In the genomic region with DNA sequence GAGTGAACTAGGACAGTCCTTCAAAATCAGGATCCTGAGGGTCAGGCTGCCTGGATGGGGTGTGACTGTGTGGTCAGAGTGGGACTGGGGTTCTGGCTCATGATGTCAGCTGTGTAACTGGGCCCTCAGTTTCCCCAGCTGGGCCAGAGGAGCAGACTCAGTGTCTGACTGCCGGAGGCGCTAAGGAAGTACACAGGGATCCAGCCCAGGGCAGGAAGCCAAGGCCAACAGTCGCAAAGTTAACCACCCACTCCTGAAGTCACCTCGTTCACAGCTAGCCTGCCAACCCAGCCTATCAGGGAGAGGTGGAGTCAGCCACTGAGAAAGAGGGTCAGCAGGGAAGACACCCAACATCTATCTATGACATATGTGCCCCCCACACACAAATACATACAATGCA, we compare ENCODE assay signal across 7 mouse cellular contexts. TPM values are rescaled to one million over a fixed set of nuclear protein-coding genes. Genes with fewer than 3 reads are reported as not detected.
DNase-seq lines count a peak whose midpoint lies in the region; ATAC-seq lines count a peak whose summit lies in the region.

No protein-coding gene starts in this region.

- H3K4me2 ChIP-seq in heart, embryonic 14.5 days (ENCODE audit: low read length) = no peak overlapping the region

- H3K36me3 ChIP-seq in heart, embryonic 14.5 days (ENCODE audit: control insufficient read depth, insufficient read depth, low read length) = no peaks in the 10 kb centered on the region

- no peaks in the 10 kb centered on the region for H3K9me3 ChIP-seq in heart, embryonic 14.5 days (ENCODE audit: control insufficient read depth, low read length)

- H3K4me3 ChIP-seq in heart, embryonic 14.5 days (ENCODE audit: control insufficient read depth in 1 of 2, insufficient read depth in 1 of 2, low read depth in 1 of 2, low read length in 2 of 2) = no peak overlapping the region

- H3K27ac ChIP-seq in heart, embryonic 14.5 days (replicated peaks in 1 of 2; ENCODE audit: control insufficient read depth in 1 of 2, insufficient read depth in 1 of 2, low read depth in 2 of 2, low read length in 2 of 2) = peak overlapping the region; percentile 56 to 90

- H3K4me1 ChIP-seq in heart, embryonic 14.5 days (ENCODE audit: control insufficient read depth in 2 of 2, insufficient read depth in 2 of 2, low read length in 2 of 2) = peaks cover 19 to 28% of the 10 kb centered on the region in 2 experiments

- 35% methylated on average over 4 of the region's 4 CpGs for WGBS in heart, embryonic 14.5 days

- ATAC-seq in heart, embryonic 14.5 days (ENCODE audit: insufficient number of reproducible peaks, insufficient read depth, low FRiP score, low read depth) = no peak
- no peak for ATAC-seq in CD4-positive, CD25-positive, alpha-beta regulatory T cell, adult 4 months

- no peak overlapping the region for H3K9ac ChIP-seq in heart, embryonic 14.5 days (ENCODE audit: low read length)

- no peaks in the 10 kb centered on the region for H3K27me3 ChIP-seq in heart, embryonic 14.5 days (ENCODE audit: control insufficient read depth, insufficient read depth, low read length)

- DNase-seq in urinary bladder, postnatal 36 days (ENCODE audit: low spot score in 2 of 2) = peak; percentile 52 to 64
- no peak for DNase-seq in urinary bladder, postnatal 25 days (ENCODE audit: low spot score)
- DNase-seq in kidney, postnatal 36 days = peak; percentile 81 to 88
- no peak for DNase-seq in cerebellum, adult 18-20 months
- DNase-seq in spleen, postnatal 10 days (ENCODE audit: low spot score in 2 of 2) = no peak

RNA-seq across cellular contexts. Expression of gene 2900026A02Rik, which starts 13.0 kb away (rescaled TPM):
- 10.3 TPM in 2 replicates for polyA plus RNA-seq in heart, embryonic 14.5 days (2014; fragmentation: Nextera tagmentation; extraction: Ambion mirVana)
- polyA plus RNA-seq in CD4-positive, CD25-positive, alpha-beta regulatory T cell, adult 4 months (2017; shearing (Covaris generic)) = under 1 TPM; 0.89 to 0.98 TPM

RNA-seq across cellular contexts. Expression of gene Tmem211, which starts 18.7 kb away (rescaled TPM):
- polyA plus RNA-seq in heart, embryonic 14.5 days (2014; fragmentation: Nextera tagmentation; extraction: Ambion mirVana) = not detected in 2 replicates
- not detected for polyA plus RNA-seq in CD4-positive, CD25-positive, alpha-beta regulatory T cell, adult 4 months (2017; shearing (Covaris generic))

Comparison
In these comparisons a context has a peak if more than half of its experiments do, and no peak if none do; other contexts are left out.
1. DNase-seq: peak in urinary bladder, postnatal 36 days (2 of 2) and kidney, postnatal 36 days (2 of 2); none in urinary bladder, postnatal 25 days (single experiment), cerebellum, adult 18-20 months (0 of 2) and spleen, postnatal 10 days (0 of 2).